Mouse (Mus musculus) heart, embryonic 16.5 days (tissue): ENCODE results near the gene Meis1. TPM values are rescaled to one million over a fixed set of nuclear protein-coding genes. Genes with fewer than 3 reads are reported as not detected.

Source experiments
- ATAC-seq: fragments of 200-750 bp; cut with Nextera tagmentation; replicated peaks from 2 replicates; pipeline ENCODE4 v1.8.0; 2017; ENCODE audit warnings: moderate number of reproducible peaks; ENCODE audit not compliant: insufficient read depth, low FRiP score; ENCODE audit errors: extremely low read depth
- H3K27ac ChIP-seq: fragments of 300-500 bp; sonication (generic); 2 replicates; pipeline ENCODE4 v1.5.1; 2014; ENCODE audit warnings: mild to moderate bottlenecking, low read length, control low read depth, moderate library complexity
- H3K27me3 ChIP-seq: fragments of 300-500 bp; sonication (generic); 2 replicates; pipeline ENCODE4 v1.6.1; 2014; ENCODE audit warnings: low read length, mixed read lengths; ENCODE audit not compliant: control insufficient read depth, insufficient read depth
- H3K36me3 ChIP-seq: fragments of 300-500 bp; sonication (generic); 2 replicates; pipeline ENCODE4 v1.6.1; 2014; ENCODE audit not compliant: control insufficient read depth, insufficient read depth
- H3K4me1 ChIP-seq: fragments of 300-500 bp; sonication (generic); 2 replicates; pipeline ENCODE4 v1.6.1; 2014; ENCODE audit warnings: low read length, mixed read lengths; ENCODE audit not compliant: control insufficient read depth, insufficient read depth
- H3K4me2 ChIP-seq: fragments of 300-500 bp; sonication (generic); 2 replicates; pipeline ENCODE4 v1.6.1; 2014; ENCODE audit warnings: low read depth, mild to moderate bottlenecking, control low read depth, low read length
- H3K4me3 ChIP-seq: fragments of 300-500 bp; sonication (generic); 2 replicates; pipeline ENCODE4 v1.5.1; 2014; ENCODE audit warnings: mild to moderate bottlenecking, control low read depth, low read length
- H3K9ac ChIP-seq: fragments of 300-500 bp; sonication (generic); 2 replicates; pipeline ENCODE4 v1.6.1; 2014; ENCODE audit warnings: low read length, control low read depth
- H3K9me3 ChIP-seq: fragments of 300-500 bp; sonication (generic); replicated peaks from 2 replicates; pipeline ENCODE4 v1.6.1; 2016; ENCODE audit warnings: low read length; ENCODE audit not compliant: control insufficient read depth
- WGBS: fragments of 180-500 bp; shearing (Covaris S2); extraction: QIAGEN DNeasy Blood & Tissue Kit; methylation state at CpG from one replicate; pipeline ENCODE4 v1.1.7; 2014; 5-methylcytosine and 5-hydroxymethylcytosine counted together
- polyA plus RNA-seq: library from polyadenylated mRNA; unstranded; fragments of >200 nt; fragmentation: Nextera tagmentation; extraction: Ambion mirVana; gene quantifications from 2 replicates; pipeline ENCODE4 v1.2.1, GENCODE M21; 2015

Gene Meis1
- polyA plus RNA-seq, 1 experiment from 2014 or later, result 59.8 TPM

DNA sequence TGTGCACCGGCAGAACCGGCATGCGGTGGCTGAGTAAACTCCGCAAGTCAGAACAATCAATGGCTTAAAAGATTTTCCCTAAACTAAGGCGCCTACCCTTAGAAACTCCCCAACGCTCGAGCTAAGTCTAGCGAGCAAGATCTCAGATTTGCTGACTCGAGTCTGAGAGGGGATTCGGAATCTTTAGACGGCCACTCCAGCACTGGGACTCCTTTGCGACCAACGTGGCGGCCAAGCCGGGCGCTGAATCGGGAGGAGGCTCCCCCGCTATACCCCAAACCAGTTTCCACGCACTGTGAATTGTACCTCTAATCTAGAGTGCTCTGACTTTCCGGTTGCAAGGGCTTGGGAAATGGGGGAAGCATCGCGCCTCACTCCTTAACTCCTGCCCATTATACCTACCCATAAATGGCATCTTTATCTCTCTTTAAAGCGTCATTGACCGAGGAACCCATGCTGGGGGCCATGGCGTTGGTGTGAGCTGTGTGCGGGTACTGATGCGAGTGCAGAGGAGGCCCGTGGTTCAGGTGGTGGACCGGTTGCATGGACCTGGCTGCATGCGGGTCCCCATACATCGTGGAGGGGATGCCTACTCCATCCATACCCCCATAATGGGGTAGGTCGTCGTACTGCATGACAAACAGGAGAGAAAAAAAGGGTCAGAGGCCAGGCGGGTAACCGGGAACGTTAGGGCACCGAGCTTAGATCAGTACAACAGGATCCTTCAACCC lies 2.9 kb downstream of the Meis1 start:
- Histone ChIP-seq H3K9me3 (no peaks in the 10 kb centered on the region), H3K27ac (peak overlapping the region; percentile 90), H3K4me2 (peak overlapping the region; percentile 89), H3K36me3 (peaks cover 4% of the 10 kb centered on the region; the same call in 1 of the 2 replicates), H3K27me3 (no peaks in the 10 kb centered on the region), H3K4me1 (peaks cover 18% of the 10 kb centered on the region), H3K4me3 (peak overlapping the region; percentile 69), H3K9ac (peak overlapping the region; percentile 100)
- 1% methylated on average over 37 of the region's 37 CpGs for WGBS
- peak; percentile 7; the same call in 1 of the 2 replicates for ATAC-seq

DNA sequence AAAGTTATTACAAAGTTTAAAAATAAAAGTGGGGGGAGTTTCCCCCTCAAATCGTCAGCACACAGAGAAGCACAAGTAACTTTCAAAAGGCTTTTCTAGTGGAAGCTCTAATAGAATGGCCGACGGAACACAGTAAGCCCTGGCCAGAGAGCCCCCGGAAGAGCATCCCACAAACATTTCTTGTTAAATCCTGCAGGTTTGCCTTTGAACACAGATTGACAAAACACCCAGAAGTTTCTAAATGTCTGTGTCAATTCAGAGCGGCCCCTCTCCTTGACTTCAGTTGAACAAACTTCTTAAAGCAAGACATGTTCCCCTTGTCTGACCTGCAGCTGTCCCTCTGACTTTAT lies 3.4 kb downstream of the Meis1 start:
- Histone ChIP-seq H3K4me2 (peak overlapping the region; percentile 89), H3K27ac (peak overlapping the region; percentile 90), H3K9ac (peak overlapping the region; percentile 100), H3K36me3 (peaks cover 4% of the 10 kb centered on the region; the same call in 1 of the 2 replicates), H3K27me3 (no peaks in the 10 kb centered on the region), H3K4me1 (peaks cover 18% of the 10 kb centered on the region), H3K4me3 (peak overlapping the region; percentile 69), H3K9me3 (no peaks in the 10 kb centered on the region)
- WGBS, result 1% methylated on average over 5 of the region's 5 CpGs
- no peak for ATAC-seq

DNA sequence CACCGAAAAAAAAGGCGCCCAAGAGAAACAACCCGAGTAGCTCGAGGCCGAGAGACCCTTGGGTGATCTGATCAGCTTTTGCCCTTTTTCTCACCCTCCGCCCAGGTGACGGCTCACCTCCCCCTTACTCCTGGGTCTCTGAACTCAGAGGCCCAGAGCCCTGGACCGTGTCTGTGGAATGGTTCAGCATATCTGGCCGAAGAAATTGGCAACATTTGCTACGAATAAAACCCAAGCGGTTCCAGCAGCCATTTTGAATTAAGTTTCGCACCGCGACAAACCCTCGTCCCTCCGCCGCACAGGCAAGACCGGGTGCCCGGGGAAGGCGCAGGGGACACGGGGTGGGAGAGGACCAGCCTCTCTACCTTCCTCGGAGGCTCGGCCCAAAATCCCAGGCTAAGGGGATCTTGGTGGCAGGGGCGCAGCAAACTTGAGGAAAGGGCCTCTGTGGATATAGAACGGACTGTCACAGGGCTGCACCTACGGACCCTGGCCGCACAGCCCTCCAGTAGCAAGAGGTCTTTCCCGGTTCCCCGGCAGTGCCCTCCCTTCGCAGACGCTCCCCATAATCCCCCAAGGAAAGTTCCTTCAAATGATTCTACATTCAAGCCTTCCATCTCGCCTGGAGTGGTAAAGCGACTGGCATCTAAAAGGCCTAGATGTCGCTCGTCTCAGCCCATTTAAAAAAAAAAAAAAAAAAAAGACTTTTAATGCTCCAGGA lies 4.2 kb downstream of the Meis1 start:
- Histone ChIP-seq H3K4me3 (peak overlapping the region; percentile 69), H3K4me1 (peaks cover 25% of the 10 kb centered on the region), H3K27me3 (no peaks in the 10 kb centered on the region), H3K4me2 (peak overlapping the region; percentile 89), H3K27ac (peak overlapping the region; percentile 90), H3K9me3 (no peaks in the 10 kb centered on the region), H3K9ac (peak overlapping the region; percentile 100), H3K36me3 (peaks cover 4% of the 10 kb centered on the region; the same call in 1 of the 2 replicates)
- ATAC-seq, result no peak
- WGBS, result 3% methylated on average over 35 of the region's 35 CpGs

DNA sequence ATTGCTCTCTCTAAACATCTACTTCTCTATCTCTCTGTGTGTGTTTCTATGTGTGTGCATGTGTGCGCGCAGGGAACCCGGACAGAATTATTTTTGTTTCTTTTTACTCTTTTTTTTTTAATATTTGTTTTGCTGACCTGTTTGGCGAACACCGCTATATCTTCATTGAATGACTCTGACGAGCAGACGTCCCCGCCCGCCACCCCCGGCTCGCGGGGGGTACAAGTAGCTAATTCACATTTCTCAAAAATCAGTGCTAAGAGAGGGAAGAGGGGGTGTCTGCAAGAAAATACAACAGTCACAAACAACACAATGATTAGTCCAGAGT lies 4.7 kb downstream of the Meis1 start:
- WGBS, result 15% methylated on average over 12 of the region's 12 CpGs
- ATAC-seq, result no peak
- peak overlapping the region; percentile 100 for H3K9ac ChIP-seq
- H3K36me3 ChIP-seq, result peaks cover 4% of the 10 kb centered on the region; the same call in 1 of the 2 replicates
- H3K27ac ChIP-seq, result peak overlapping the region; percentile 90
- peak overlapping the region; percentile 89 for H3K4me2 ChIP-seq
- H3K27me3 ChIP-seq, result no peaks in the 10 kb centered on the region
- H3K9me3 ChIP-seq, result no peaks in the 10 kb centered on the region
- peaks cover 25% of the 10 kb centered on the region for H3K4me1 ChIP-seq
- H3K4me3 ChIP-seq, result peak overlapping the region; percentile 69

DNA sequence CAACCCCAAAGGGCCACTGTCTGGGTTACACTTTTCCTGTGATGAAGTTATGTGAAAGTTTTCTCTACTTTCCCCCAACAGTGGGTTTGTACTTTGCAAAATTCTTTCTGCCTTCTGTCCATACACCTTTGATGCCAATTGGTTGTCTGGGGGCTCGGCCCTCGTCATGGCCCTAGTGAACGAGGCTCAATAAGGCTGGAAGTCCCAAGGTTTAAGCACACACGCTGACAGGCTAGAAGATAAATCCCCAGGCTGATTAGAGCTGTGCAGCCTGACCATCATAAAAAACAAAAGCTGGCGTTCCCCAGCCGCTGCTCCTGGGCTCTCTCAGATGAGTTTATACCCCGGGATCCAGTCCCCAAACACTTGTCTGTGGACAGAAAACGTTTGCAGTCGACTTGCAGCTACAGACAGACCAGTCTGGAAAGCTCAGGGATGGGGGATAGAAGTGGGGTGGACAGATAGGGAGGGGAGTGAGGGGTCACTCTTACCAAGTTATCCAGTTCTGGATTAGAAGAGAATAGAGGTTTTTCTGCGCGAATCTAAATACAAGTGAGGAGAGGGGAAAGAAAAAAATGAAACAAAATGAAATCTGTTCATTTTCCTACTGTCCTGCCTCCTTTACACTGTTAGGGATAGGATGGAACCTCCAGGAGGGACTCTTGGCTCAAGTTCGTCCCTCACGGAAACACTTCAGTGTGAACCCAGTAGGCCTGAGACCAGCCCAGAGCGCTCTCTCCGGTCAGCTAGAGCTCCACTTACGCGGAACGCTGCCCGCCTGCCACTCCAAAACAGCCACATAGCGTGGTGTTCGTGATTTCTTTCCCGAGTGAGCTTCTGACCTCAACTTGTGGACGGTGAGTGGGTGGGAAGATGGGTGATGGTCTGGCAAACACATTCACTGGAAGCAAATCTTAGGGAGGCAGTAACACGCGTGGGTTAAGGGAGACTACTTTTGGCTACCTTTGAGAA lies 5.4 kb downstream of the Meis1 start:
- H3K9me3 ChIP-seq, result no peaks in the 10 kb centered on the region
- peaks cover 30% of the 10 kb centered on the region for H3K4me1 ChIP-seq
- peaks cover 4% of the 10 kb centered on the region; the same call in 1 of the 2 replicates for H3K36me3 ChIP-seq
- no peak for ATAC-seq
- H3K9ac ChIP-seq, result peak overlapping the region; percentile 100
- peak overlapping the region; percentile 90 for H3K27ac ChIP-seq
- peak overlapping the region; percentile 89 for H3K4me2 ChIP-seq
- H3K4me3 ChIP-seq, result peak overlapping the region; percentile 69
- no peaks in the 10 kb centered on the region for H3K27me3 ChIP-seq
- 11% methylated on average over 25 of the region's 25 CpGs for WGBS

DNA sequence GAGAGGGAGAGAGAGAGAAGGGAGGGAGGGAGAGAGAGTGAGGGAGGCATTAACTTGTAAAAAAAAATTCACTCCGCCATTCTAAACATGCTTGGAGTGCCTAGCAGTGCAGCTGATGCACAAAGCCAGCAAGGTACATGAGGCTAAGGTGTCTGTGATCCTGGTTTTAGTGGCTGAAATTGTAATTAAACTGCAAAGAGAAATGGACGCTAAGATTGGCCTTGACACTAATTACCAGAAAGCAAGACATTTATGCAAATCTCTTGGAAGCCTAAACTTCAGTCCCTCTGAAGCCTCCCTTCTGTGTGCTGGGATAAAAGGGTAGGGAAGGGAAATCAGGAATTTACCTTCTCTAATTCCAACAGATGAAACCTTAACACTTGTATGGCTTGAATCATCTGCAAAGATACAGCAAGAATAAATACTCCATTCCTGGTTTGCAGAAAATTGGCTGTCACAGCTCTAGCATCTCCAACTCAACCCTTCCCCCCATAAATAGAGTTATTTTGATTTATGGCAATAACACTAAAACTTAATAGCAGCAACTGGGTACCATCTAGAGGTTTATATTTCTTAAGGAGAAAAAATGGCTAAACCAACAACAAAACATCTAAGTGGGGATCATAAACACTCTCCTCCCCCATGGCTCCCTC lies 6.2 kb downstream of the Meis1 start:
- Histone ChIP-seq H3K9ac (peak overlapping the region; percentile 100), H3K4me2 (peak overlapping the region; percentile 89), H3K9me3 (no peaks in the 10 kb centered on the region), H3K27ac (peak overlapping the region; percentile 90), H3K4me3 (peak overlapping the region; percentile 69), H3K27me3 (no peaks in the 10 kb centered on the region), H3K36me3 (peaks cover 4% of the 10 kb centered on the region; the same call in 1 of the 2 replicates), H3K4me1 (peaks cover 31% of the 10 kb centered on the region)
- ATAC-seq, result no peak
- WGBS, result 29% methylated on average over 2 of the region's 2 CpGs

DNA sequence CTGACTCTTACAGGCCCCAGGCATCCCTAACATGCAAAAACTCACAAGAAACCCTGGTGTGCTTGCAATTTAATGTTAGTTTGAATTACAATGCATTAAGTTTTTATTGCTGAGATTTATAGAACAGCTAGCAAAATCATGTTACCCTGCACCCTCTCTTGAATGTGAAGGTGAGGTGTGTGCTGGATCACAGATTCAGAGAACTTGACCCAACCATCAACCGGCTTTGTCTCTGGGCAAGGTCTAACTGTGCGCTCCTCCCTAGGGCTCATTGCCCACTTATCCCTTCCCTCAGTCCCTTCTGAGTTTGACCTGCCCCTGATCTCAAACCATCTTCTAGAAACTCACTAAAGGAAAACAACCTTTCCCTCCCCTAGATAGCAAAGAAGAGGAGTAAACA lies 6.8 kb downstream of the Meis1 start:
- Histone ChIP-seq H3K27me3 (no peaks in the 10 kb centered on the region), H3K27ac (peak overlapping the region; percentile 90), H3K36me3 (peaks cover 4% of the 10 kb centered on the region; the same call in 1 of the 2 replicates), H3K4me1 (peaks cover 36% of the 10 kb centered on the region), H3K4me3 (peak overlapping the region; percentile 21), H3K9me3 (no peaks in the 10 kb centered on the region), H3K9ac (peak overlapping the region; percentile 100), H3K4me2 (peak overlapping the region; percentile 89)
- ATAC-seq, result no peak
- WGBS, result 43% methylated on average over 2 of the region's 2 CpGs

DNA sequence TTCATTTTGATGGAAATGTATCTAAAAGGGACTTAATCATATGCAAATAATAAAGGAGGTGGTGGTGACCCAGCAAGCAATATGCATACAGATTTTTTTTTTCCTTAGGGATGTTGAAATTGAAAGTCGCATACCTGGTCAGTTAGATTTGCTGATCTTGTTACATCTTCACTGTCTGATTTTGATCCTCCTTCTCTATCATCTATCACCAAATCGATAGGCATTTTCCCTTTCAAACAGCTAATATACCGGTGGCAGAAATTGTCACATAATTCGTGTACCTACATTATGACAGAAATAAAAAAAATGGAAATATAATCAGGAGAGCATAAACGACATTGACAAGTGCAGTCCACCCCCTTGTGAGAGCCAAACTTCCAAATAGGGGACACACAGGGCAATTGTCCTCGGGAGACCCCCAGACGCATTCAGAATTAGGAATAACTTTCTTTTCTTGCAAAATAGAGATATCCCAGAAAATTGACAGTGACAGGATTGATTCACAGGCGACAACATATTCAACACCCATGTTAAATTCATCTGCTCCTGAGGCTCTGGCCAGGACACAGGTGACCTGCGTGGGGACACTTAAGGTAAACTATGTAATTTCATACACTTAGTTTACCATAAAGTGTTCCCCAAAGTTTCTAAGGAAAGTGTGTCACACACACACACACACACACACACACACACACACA lies 7.5 kb downstream of the Meis1 start:
- Histone ChIP-seq H3K27me3 (no peaks in the 10 kb centered on the region), H3K36me3 (peaks cover 4% of the 10 kb centered on the region; the same call in 1 of the 2 replicates), H3K4me3 (peak overlapping the region; percentile 0; the same call in 1 of the 2 replicates), H3K4me2 (peak overlapping the region; percentile 89), H3K9ac (peak overlapping the region; percentile 73), H3K4me1 (peaks cover 38% of the 10 kb centered on the region), H3K9me3 (no peaks in the 10 kb centered on the region), H3K27ac (peak overlapping the region; percentile 87)
- no peak for ATAC-seq
- 45% methylated on average over 9 of the region's 9 CpGs for WGBS
